Mouse (Mus musculus) urinary bladder, postnatal 25 days (tissue): ENCODE results near the gene Galnt13.
"Not testable (repeated sequence)": the region's sequence is repeated elsewhere in the genome, so short reads cannot be mapped to it uniquely, and the experiment has no call there.

Source experiments
- DNase-seq: peaks from one replicate; pipeline ENCODE4 v3.0.0; 2022; ENCODE audit warnings: low spot score

Gene Galnt13

DNA sequence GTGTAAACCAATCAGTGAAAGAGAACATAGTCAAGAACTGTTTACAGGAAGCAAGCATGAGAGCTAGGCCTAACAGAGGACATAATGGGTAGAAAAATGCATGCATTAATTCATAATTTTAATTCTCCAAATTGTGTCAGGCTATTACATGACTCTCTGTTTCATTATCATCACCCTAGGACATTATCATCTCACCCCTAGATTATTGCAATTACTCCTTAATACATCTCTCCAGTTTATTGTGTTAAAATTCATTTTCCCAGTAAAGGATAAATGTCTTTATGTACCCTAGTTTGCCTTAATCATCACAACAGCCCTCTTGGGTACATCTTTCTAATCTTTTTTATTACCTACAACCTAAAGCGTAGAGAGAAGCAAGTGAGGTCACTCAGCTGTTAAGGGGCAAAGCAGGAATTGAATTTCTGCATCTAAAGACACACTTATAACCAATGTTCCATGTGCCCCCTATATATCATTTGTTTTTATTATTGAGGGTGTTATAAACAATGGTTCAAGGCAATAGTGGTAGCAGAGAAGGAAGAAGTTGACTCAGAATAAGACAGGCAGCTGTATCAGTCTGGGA lies 479.1 kb downstream of the Galnt13 start:
- no peak for DNase-seq

DNA sequence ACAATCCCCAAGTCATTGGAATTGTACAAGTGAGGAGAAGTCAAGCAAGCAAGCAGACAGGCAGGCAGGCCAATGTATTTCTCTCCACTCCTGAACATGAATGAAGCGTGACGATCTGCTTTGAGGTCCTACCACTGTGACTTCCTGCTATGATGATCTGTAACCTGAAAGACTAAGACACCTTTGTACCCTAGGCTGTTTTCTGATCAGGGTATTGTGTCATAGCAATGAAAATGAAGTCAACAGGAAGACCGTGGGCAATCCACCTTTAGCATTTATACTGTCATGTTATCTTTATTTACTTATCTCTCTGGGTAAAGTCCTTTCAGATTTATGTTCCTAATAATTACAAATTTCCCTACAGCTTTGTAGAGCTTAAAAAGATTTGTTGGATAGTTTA lies 500.3 kb downstream of the Galnt13 start:
- DNase-seq = no peak

DNA sequence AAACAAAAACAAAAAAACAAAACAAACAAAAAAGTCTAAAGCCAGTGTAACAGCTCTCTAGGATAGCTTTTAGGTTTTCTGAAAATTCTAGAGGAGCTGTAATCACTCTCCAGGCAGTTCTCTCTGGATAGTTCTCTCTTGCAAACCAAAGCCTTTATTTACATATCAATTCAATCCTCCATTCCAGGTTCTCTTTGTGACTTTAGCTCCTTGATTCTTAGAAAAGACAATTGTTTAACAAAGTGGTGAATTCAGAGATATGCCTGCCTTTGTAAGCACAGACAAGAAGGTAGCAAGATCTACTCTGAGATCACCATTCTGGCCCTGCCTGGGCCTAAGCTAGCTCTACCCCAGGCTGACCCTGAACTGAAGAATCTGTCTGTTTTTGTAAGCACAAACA lies 501.2 kb downstream of the Galnt13 start:
- no peak for DNase-seq

DNA sequence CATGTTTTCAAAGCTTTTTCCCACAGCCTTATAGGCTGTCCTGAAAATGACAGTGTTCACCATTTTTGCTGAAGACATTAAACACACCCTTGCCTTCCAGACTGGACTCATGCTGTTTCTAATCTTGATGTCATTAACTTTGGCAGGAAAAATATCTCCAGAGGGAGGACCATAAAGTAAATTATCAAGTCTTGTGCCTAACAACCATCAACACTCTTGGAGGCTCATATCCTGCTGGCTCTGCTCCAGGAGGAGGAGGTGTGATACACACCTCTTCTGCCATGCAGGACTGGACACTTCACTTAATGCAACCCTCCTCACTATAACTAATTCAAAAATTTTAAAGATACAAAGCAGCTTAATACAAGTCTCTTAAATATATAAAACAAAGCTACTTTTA lies 502.0 kb downstream of the Galnt13 start:
- DNase-seq = no peak

DNA sequence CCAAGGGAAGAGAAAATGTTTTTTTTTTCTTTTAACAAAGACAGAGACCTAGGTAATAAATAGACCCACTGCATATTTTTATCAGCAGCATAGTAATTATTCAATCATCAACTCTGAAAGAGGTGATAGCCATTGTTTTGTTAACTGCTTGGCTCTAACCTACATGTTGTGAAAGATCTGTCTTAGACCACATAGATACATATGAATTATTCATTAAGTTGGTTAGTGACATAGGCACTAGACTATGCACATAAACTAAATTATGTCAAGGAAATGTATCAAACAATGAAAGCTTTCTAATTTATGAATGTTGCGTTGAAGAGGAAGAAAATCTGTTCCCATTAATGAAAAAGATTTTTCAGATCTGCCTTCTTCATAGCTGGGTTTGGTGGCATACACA lies 507.3 kb downstream of the Galnt13 start:
- DNase-seq = no peak

DNA sequence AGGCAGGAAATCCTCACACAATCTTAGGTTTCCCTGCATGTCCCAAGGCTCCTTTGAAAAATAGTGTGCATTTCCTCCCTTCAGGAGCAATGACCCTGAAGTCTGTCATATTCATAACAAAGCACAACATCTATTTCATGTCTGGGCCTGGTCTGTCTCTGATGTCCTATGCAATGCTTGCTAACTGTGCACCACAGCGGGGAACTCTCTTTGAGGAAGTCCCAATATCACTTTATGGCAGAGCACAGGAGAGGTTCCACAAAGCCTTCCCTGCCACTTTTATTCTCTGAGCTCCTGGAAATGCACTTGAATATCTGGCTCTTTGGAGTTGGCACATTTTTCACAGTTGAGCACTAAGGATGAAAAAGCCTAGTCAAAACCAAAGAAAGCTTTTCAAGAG lies 547.7 kb downstream of the Galnt13 start:
- no peak for DNase-seq

DNA sequence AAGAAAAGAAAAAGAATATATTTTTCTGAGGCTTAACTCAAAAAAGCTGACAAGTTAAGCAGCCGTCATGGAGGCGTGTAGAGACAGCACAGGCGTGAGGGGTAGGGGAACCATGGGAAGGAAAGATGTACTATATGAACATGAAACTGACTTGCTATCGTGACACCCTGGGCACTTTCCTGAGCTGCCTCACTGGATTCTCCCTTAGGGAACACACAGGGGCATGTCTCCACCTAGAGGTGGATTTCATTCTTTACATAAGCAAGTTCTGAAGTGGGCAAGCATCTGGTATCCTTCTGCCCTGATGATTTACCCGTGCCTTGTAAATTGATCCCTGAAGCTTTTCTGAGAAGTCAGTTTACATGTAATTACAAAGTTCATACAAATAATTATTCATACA lies 586.4 kb downstream of the Galnt13 start:
- not testable (repeated sequence) for DNase-seq

DNA sequence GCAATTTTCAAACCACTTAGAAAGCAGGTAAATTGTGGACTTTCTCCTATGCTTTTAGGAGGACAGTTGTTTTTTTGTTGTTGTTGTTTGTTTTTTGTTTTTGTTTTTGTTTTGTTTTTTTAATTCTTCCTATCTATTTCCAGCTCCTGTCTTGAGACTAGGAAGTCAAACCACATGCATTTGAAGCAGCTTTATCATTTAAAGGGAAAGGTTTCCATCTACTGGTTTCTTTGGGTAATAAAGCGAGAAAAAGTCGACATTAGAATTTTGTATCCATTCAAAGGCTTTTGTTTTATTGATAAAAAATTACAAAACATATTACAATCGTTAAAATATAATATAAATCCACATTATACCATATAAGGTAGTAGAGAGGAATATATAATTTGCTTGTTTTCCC lies 598.5 kb downstream of the Galnt13 start:
- no peak for DNase-seq

DNA sequence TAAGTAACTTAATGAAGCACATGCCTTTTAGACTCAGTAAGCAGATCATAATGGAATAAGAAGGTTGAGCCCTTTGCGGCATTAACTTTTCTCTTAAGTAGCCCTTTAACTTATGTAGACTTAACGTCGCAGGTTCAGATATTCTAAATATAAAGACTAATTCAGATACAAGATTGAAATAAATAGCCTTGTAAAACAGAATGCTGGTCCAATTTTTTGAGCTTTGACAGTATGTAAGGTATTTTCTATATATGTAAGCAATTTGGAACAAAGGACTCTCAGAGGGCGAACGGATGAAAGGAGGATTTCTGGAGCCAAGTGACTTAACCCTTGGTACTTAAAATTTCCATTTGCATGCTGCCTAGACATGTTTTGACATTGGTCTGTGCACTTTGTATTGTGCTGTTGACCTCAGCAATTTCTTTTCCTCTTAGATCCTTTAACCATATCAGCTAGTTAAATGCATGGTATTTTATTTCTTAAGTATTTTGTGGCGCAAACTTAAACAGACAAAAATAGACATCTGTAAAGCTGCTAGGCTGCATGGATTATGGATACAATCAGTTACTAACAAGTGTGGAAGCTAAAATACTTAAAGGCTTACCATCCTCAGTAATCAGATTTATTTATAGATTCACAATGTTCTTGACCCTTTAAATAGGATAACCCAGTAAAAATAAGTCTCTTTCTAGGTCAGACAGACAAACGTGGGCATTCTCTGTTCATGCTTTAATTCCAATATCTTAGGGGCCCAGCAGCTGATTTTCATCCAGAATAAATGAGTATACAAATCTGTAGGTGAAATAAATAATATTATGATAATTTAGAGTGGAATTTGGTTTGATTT lies 629.6 kb downstream of the Galnt13 start:
- no peak for DNase-seq

DNA sequence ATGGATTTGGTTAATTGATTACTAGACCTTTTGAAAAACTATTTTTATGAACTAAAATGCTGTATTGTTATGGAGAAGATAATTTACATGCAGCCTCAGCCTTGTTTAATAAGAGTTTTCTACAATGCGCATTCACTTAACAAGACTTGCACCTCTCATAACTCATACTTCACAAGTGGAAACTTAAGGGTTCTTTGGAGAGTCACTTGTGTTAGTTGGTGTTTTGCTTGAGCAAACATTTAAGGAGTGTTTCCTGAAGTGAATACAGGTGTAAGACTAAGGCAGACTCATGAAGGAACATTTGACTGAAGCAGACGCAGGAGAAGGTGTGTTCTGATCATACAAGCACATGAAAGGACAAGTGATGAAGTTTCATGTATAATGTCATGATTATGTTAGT lies 649.5 kb downstream of the Galnt13 start:
- DNase-seq = no peak

DNA sequence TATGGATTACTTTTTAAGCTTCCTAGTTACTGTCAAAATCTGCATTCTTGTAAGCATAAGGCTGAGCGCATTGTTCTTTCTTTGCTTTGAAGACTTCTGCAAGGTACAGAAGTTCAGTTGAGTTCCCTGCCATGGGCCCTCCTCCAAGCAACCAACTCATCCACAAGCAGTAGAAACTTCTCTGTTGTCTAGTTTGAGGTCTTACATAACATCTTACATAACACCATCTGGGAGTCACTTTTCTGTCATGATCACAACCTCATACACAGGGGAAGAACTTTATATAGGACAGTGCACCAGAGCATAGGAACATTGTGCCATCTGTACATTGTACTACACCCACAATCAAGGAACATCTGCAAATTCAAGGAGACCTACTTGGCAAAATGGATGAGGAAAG lies 651.9 kb downstream of the Galnt13 start:
- no peak for DNase-seq

DNA sequence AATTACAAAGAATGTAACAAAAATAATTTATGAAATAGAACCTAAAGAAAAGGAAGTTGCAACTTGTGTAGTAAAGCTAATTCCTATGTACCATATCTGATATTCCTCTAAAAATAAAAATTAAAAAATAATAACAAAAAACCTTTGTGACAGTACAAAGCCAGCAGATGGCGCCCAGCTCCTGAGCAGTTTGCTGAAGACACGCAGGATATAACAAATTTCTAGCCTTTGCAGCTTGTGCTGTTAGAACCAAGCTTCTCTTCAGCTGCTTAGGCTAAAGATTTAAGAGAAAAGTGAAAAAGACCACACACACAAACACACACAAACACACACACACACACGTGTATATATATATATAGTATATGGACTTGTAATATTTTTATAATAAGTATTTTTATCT lies 654.2 kb downstream of the Galnt13 start:
- no peak for DNase-seq

DNA sequence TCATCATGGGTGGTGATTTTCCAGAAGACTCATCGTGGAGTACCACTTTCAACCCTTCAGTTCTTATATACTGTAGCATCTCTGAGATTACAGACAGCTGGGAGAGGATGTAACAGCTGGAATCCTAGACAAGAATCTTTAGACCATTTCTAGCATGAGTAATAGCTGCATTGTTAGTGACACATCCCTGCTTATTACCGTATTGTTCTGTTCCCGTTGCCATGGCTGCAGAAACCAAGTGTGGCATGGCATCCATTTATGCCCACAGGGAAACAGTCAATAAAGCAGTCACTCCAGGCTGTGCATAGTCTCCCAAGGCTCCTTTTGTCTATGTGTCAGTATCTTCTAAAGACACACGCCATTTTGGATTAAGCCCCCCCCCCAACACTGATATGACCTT lies 655.4 kb downstream of the Galnt13 start:
- no peak for DNase-seq

DNA sequence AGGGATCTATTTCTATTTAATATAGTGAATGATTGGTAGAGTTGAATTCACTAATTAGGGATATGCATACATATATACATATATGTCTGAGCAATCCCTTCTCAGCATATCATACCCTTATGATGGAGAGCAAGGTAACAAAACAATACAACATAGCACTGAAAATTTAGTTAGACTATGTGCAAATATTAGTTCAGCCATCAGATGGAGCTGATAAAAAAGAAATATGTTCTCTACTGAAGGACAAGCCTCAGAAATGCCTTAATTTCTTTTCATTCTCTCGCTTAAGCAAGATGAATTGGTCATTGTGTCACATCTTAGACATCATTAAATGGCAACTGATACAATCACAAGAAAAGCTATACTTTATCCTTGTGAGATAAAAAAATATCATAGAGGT lies 663.0 kb downstream of the Galnt13 start:
- DNase-seq = no peak

DNA sequence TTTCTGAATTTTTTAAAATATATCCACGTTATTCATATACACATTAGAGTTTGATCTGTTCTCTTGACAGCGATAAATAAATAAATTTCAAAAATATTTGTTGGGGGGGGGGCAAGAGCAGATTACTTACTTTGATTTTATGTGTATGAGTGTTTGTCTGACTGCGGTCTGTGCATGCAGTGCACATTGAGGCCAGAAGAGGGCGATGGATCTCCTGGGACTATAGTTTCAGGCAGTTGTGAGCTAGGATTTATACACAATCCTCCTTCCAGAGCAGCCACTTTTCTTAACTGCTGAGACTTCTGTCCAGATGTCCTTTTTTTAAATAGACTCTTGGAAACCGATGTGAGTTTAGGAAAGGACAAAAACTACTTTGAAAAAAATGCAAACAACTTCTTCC lies 665.2 kb downstream of the Galnt13 start:
- no peak for DNase-seq

DNA sequence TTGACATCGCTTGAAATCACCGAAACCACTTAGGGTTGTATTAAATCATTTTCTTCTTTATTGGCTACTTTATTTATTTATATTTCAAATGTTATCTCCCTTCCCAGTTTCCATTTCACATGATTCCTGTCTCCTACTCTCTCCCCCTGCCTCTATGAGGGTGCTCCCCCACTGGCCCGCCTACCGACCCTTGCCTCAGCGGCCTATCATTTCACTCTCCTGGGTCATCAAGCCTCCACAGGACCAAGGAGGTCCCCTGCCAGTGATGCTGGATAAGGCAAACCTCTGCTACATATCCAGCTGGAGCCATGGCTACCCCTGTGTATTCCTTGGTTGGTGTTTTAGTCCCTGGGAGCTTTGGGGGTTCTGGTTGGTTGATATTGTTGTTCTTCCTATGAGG lies 667.4 kb downstream of the Galnt13 start:
- DNase-seq = no peak

DNA sequence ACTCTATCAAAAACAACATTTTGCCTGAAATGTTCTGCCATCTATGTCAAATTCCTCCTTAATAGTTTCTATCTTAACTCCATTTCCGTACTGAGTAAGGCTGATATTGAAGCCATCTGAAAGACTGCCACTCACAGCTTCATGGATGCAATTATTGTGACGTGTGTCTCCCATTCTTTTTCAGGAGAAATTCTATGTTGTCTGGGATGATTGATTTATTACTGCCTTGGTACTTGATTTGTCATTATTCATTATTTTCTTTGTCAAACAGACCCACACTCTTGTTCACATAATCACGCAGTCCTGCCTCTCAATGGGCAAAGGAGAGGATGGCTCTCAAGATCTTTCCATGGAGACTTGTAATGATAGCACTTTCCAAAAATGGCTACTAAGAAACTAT lies 671.7 kb downstream of the Galnt13 start:
- DNase-seq = no peak

DNA sequence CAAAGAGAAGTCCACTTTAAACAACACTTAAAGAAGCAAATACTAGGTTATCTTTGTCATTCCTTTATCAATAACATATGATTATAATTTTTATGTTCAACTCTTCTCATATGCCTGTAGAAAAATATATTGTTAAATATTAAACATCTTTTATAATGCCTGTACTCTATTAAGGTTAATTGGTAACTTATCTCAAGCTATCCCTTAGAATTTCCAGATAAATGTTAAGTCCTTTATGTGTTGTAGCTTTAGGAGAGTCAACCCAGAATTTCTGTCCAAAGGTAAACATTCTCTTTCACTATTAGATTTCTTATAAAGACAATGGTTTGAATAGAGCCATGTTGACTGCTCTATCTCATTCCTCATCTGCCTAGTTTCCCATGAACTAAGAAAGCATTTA lies 717.0 kb downstream of the Galnt13 start:
- no peak for DNase-seq

DNA sequence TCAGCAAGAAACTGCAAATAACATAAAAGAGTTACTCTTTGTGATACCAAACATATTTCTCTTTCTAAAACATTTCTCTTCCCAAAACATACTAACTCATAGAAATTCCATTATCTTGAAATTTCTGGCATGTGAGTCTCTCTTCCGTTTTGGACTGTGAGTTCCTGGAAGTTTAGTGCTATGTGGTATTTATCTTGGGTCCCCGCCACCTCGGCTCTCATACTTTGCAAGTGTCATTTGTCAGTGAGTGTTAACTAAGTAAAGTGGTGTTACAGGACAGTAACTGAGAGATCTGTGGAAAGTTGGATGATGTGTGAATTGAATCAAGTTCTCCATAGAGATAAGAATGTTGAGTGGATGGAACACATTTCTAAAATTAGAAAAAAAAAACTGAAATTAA lies 728.7 kb downstream of the Galnt13 start:
- no peak for DNase-seq
